Mouse (Mus musculus) hindbrain, embryonic 11.5 days (tissue): Measurements from ENCODE around the gene Ccdc136. TPM values are rescaled to one million over a fixed set of nuclear protein-coding genes. Genes with fewer than 3 reads are reported as not detected.
A peak's percentile ranks its signal among the peaks of the same experiment; 100 is the strongest.
"Not testable (repeated sequence)": the region's sequence is repeated elsewhere in the genome, so short reads cannot be mapped to it uniquely, and the experiment has no call there.

Source experiments
- ATAC-seq: fragments of 200-750 bp; cut with Nextera tagmentation; 2 replicates; pipeline ENCODE4 v1.8.0; 2017; ENCODE audit warnings: mild to moderate bottlenecking, moderate TSS enrichment, moderate library complexity; ENCODE audit not compliant: low FRiP score
- DNase-seq: peaks from one replicate; pipeline ENCODE4 v3.0.0-alpha.2; 2015; ENCODE audit warnings: low spot score
- H3K27ac ChIP-seq: fragments of 300-500 bp; sonication (generic); 2 replicates; pipeline ENCODE4 v1.5.1; 2014; ENCODE audit warnings: mild to moderate bottlenecking, low read depth, low read length
- H3K27me3 ChIP-seq: fragments of 300-500 bp; sonication (generic); 2 replicates; pipeline ENCODE4 v1.6.1; 2014; ENCODE audit warnings: mild to moderate bottlenecking, low read length, moderate library complexity, mixed read lengths; ENCODE audit not compliant: control insufficient read depth, insufficient read depth
- H3K36me3 ChIP-seq: fragments of 300-500 bp; sonication (generic); 2 replicates; pipeline ENCODE4 v1.6.1; 2014; ENCODE audit warnings: mild to moderate bottlenecking, low read length, moderate library complexity, mixed read lengths; ENCODE audit not compliant: control insufficient read depth, insufficient read depth
- H3K4me1 ChIP-seq: fragments of 300-500 bp; sonication (generic); replicated peaks from 2 replicates; pipeline ENCODE4 v1.6.1; 2014; ENCODE audit warnings: low read length, mixed read lengths; ENCODE audit not compliant: control insufficient read depth, insufficient read depth
- H3K4me2 ChIP-seq: fragments of 300-500 bp; sonication (generic); replicated peaks from 2 replicates; pipeline ENCODE4 v1.6.1; 2014; ENCODE audit warnings: mild to moderate bottlenecking, low read depth, low read length
- H3K4me3 ChIP-seq: fragments of 300-500 bp; sonication (generic); 2 replicates; pipeline ENCODE4 v1.5.1; 2014; ENCODE audit warnings: low read depth, low read length
- H3K9ac ChIP-seq: fragments of 300-500 bp; sonication (generic); 2 replicates; pipeline ENCODE4 v1.6.1; 2014; ENCODE audit warnings: low read depth, low read length
- H3K9me3 ChIP-seq: fragments of 300-500 bp; sonication (generic); 2 replicates; pipeline ENCODE4 v1.6.1; 2016; ENCODE audit warnings: low read length; ENCODE audit not compliant: control insufficient read depth
- WGBS: fragments of 180-500 bp; shearing (Covaris S2); extraction: QIAGEN DNeasy Blood & Tissue Kit; methylation state at CpG from one replicate; pipeline ENCODE4 v1.1.7; 2014; 5-methylcytosine and 5-hydroxymethylcytosine counted together
- polyA plus RNA-seq: library from polyadenylated mRNA; unstranded; fragments of >200 nt; fragmentation: Nextera tagmentation; extraction: Ambion mirVana; gene quantifications from 2 replicates; pipeline ENCODE4 v1.2.1, GENCODE M21; 2014

The Ccdc136 gene
- 25.4 and 27.0 TPM in 2 replicates for polyA plus RNA-seq

GRCm38 (mm10) chr6:29395910-29396713, at the start of gene Ccdc136:
Ccdc136 (plus strand) TSS chr6:29396309.
- peak within 1 kb of the TSS; percentile 51 for H3K27ac ChIP-seq
- whole genome bisulfite sequencing, result under 1% methylated on average over 21 of the region's 49 CpGs
- H3K27me3 ChIP-seq, result peaks cover 9% of the 10 kb centered on the region; the same call in 1 of the 2 replicates

DNA sequence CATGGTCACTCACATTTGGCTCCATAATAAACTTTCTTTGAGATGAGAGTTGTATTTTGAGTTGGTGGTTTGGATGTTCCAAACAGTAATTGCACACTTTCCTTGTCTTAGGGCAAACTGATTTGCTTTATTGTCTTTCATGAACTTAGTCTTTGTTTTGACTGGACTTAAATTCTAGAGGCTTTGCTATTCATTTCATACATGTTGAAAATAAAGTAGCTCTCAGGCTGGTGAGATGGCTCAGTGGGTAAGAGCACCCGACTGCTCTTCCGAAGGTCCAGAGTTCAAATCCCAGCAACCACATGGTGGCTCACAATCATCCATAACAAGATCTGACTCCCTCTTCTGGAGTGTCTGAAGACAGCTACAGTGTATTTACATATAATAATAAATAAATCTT, 49.6 kb upstream of the Ccdc136 start:
- not testable (repeated sequence) for H3K27me3 ChIP-seq, H3K4me1 ChIP-seq, ATAC-seq, H3K9me3 ChIP-seq, H3K27ac ChIP-seq, H3K4me3 ChIP-seq, H3K9ac ChIP-seq, DNase-seq, H3K36me3 ChIP-seq, H3K4me2 ChIP-seq
- 97% methylated on average over 2 of the region's 2 CpGs for WGBS

More at GRCm38 (mm10) chr6:29395910-29396713, at the start of gene Ccdc136:
- ATAC-seq (peak; percentile 96), DNase-seq (peak; percentile 77)
- peak within 1 kb of the TSS; percentile 68 for H3K4me3 ChIP-seq
- peaks cover 3% of the 10 kb centered on the region for H3K4me1 ChIP-seq
- H3K9me3 ChIP-seq, result no peaks in the 10 kb centered on the region
- peak within 1 kb of the TSS; percentile 88 for H3K4me2 ChIP-seq
- no peaks in the 10 kb centered on the region for H3K36me3 ChIP-seq
- H3K9ac ChIP-seq, result peak within 1 kb of the TSS; percentile 79

GRCm38 (mm10) chr6:29347189-29347588, 48.9 kb upstream of the Ccdc136 start:
- H3K27me3 ChIP-seq, result no peaks in the 10 kb centered on the region
- H3K4me3 ChIP-seq, result peak overlapping the region; percentile 88
- ATAC-seq, result no peak
- H3K4me1 ChIP-seq, result no peaks in the 10 kb centered on the region
- no peaks in the 10 kb centered on the region for H3K36me3 ChIP-seq
- DNase-seq, result no peak
- peak overlapping the region; percentile 43 for H3K4me2 ChIP-seq
- H3K9me3 ChIP-seq, result no peaks in the 10 kb centered on the region
- H3K27ac ChIP-seq, result peak overlapping the region; percentile 3; the same call in 1 of the 2 replicates
- 41% methylated on average over 7 of the region's 7 CpGs for WGBS
- H3K9ac ChIP-seq, result peak overlapping the region; percentile 42; the same call in 1 of the 2 replicates

DNA sequence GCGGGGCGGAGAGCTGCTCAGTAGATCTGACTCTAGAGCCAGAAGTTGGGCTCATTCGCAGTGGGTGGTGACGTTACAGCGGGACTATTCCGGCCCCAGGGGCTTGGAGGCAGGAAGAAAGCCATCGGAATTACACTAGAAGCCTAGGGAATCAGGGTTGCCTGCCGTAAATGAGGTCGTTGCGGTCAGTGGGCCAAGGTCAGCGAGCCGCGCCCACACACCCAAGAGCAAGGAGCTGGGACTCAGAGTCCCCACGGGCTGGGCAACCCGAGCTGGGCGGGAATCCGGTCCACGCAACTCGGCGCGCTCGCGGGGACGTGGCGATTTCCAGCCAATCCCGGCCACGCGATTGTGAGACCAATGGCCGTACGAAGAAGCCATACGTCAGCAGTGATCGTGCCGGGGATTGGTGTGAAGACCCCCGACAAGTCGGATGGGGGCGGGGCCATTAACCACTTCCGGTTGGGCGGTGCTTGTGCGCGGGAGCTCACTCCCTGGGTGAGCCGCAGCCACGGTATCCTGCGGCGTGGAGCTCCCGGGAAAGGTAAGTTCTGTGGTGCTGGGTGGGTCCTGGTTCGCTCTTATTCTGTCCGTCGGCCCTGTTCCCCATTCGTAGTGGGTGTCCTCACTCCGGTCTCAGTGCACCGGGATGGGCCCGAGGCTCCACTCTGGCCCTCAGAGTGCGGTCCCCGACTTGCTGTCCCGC, 48.3 kb upstream of the Ccdc136 start, which contains the start of gene Calu:
Calu (plus strand) TSS at position 405 of the 706 bp plus-strand sequence.
- ATAC-seq, result peak; percentile 100
- Histone ChIP-seq H3K9ac (peak within 1 kb of the TSS; percentile 88), H3K36me3 (no peaks in the 10 kb centered on the region), H3K27me3 (no peaks in the 10 kb centered on the region), H3K4me3 (peak within 1 kb of the TSS; percentile 88), H3K4me2 (peak within 1 kb of the TSS; percentile 67), H3K27ac (peak within 1 kb of the TSS; percentile 3), H3K9me3 (no peaks in the 10 kb centered on the region), H3K4me1 (no peaks in the 10 kb centered on the region)
- peak; percentile 99 for DNase-seq
- 0% methylated on average over 55 of the region's 55 CpGs for WGBS

DNA sequence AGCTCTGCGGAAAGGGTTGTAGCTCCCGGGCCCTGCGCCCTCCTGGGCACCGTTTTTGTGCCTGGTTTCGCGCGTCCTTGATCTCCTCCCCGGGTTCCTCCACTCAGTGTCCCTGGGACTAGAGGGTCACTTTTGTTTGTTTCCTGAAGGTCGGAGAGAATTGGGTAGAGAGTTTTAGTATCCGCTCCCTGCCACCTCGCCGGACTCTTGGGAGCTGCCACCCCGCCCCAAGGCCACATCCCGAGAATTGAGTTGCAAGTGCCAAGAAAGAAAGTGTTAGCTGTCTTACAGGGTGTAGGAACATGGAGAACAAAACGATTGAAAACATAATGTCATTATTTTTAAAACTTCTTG, 47.8 kb upstream of the Ccdc136 start:
- no peak overlapping the region; the same call in 1 of the 2 replicates for H3K27ac ChIP-seq
- no peaks in the 10 kb centered on the region for H3K36me3 ChIP-seq
- 0% methylated on average over 15 of the region's 15 CpGs for WGBS
- peak overlapping the region; percentile 88 for H3K4me3 ChIP-seq
- DNase-seq, result no peak
- ATAC-seq, result peak; percentile 20; the same call in 1 of the 2 replicates
- no peaks in the 10 kb centered on the region for H3K9me3 ChIP-seq
- H3K9ac ChIP-seq, result peak overlapping the region; percentile 88
- H3K4me1 ChIP-seq, result no peaks in the 10 kb centered on the region
- no peaks in the 10 kb centered on the region for H3K27me3 ChIP-seq
- peak overlapping the region; percentile 67 for H3K4me2 ChIP-seq

- H3K4me3 ChIP-seq, result no peak overlapping the region
- H3K36me3 ChIP-seq, result no peaks in the 10 kb centered on the region
- H3K4me1 ChIP-seq, result no peaks in the 10 kb centered on the region
- no peaks in the 10 kb centered on the region for H3K27me3 ChIP-seq
- no peaks in the 10 kb centered on the region for H3K9me3 ChIP-seq
- DNase-seq, result peak; percentile 29
- H3K4me2 ChIP-seq, result no peak overlapping the region
- no peak for ATAC-seq
- H3K27ac ChIP-seq, result no peak overlapping the region
- H3K9ac ChIP-seq, result no peak overlapping the region
Observed at GRCm38 (mm10) chr6:29351613-29352012, 44.5 kb upstream of the Ccdc136 start.

- H3K9me3 ChIP-seq, result no peaks in the 10 kb centered on the region
- no peaks in the 10 kb centered on the region for H3K27me3 ChIP-seq
Observed at GRCm38 (mm10) chr6:29352816-29353215, 43.3 kb upstream of the Ccdc136 start.

DNA sequence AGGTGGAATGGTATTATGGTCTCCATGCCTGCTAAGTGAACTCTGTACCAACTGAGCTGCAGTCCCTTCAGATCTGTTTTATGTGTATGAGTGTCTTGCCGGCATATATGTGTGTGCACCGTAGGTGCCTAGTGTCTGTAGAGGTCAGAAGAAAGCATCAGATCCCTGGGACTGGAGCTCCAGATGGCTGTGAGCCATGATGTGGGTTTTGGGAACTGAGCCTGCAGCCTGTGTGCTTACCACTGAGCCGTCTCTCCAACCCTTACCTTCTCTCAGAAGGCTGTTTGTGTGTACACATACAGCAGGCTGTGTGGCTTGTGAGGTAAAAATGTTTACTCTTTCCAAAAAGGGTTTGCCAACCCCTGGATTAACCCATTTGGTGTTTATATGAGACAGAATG, 36.7 kb upstream of the Ccdc136 start:
- DNase-seq (no peak), ATAC-seq (no peak)
- Histone ChIP-seq H3K4me3 (no peak overlapping the region), H3K9me3 (no peaks in the 10 kb centered on the region), H3K36me3 (0 out of 2 replicates have a peak, but pooled peaks cover 3% of the 10 kb centered on the region), H3K4me2 (no peak overlapping the region), H3K9ac (no peak overlapping the region), H3K27me3 (no peaks in the 10 kb centered on the region), H3K4me1 (no peaks in the 10 kb centered on the region), H3K27ac (no peak overlapping the region)
- WGBS, result 93% methylated on average over 3 of the region's 3 CpGs

More at GRCm38 (mm10) chr6:29352816-29353215, 43.3 kb upstream of the Ccdc136 start:
- H3K4me1 ChIP-seq, result no peaks in the 10 kb centered on the region
- 49% methylated on average over 5 of the region's 5 CpGs for WGBS
- H3K36me3 ChIP-seq, result 0 out of 2 replicates have a peak, but pooled peaks cover 3% of the 10 kb centered on the region
- no peak overlapping the region for H3K4me3 ChIP-seq
- DNase-seq, result no peak
- ATAC-seq, result no peak
- H3K9ac ChIP-seq, result no peak overlapping the region
- no peak overlapping the region for H3K4me2 ChIP-seq
- H3K27ac ChIP-seq, result no peak overlapping the region
